Mouse (Mus musculus) intestine, postnatal 0 days (tissue): Measurements from ENCODE around the gene Fads3. TPM values are rescaled to one million over a fixed set of nuclear protein-coding genes. Genes with fewer than 3 reads are reported as not detected.

Experiments used
- ATAC-seq: fragments of 200-750 bp; cut with Nextera tagmentation; 2 replicates; pipeline ENCODE4 v1.8.0; 2017; ENCODE audit warnings: mild to moderate bottlenecking, moderate TSS enrichment, moderate library complexity
- H3K27ac ChIP-seq: fragments of 300-500 bp; sonication (generic); 2 replicates; pipeline ENCODE4 v1.5.1; 2014; ENCODE audit warnings: mild to moderate bottlenecking, low read depth, low read length, moderate library complexity
- H3K27me3 ChIP-seq: fragments of 300-500 bp; sonication (generic); replicated peaks from 2 replicates; pipeline ENCODE4 v1.6.1; 2014; ENCODE audit warnings: low read length, mixed read lengths; ENCODE audit not compliant: control insufficient read depth, insufficient read depth
- H3K36me3 ChIP-seq: fragments of 300-500 bp; sonication (generic); 2 replicates; pipeline ENCODE4 v1.6.1; 2014; ENCODE audit warnings: mild to moderate bottlenecking, moderate library complexity; ENCODE audit not compliant: control insufficient read depth, insufficient read depth
- H3K4me1 ChIP-seq: fragments of 300-500 bp; sonication (generic); replicated peaks from 2 replicates; pipeline ENCODE4 v1.6.1; 2014; ENCODE audit warnings: antibody characterized with exemption, low read length, mixed read lengths; ENCODE audit not compliant: control insufficient read depth, insufficient read depth
- H3K4me2 ChIP-seq: fragments of 300-500 bp; sonication (generic); replicated peaks from 2 replicates; pipeline ENCODE4 v1.6.1; 2014; ENCODE audit warnings: low read depth, mild to moderate bottlenecking, moderate library complexity
- H3K4me3 ChIP-seq: fragments of 300-500 bp; sonication (generic); 2 replicates; pipeline ENCODE4 v1.5.1; 2014; ENCODE audit warnings: low read depth, low read length
- H3K9ac ChIP-seq: fragments of 300-500 bp; sonication (generic); 2 replicates; pipeline ENCODE4 v1.6.1; 2014; ENCODE audit warnings: mild to moderate bottlenecking, low read depth, low read length
- H3K9me3 ChIP-seq: fragments of 300-500 bp; sonication (generic); 2 replicates; pipeline ENCODE4 v1.6.1; 2016; ENCODE audit warnings: mixed run types; ENCODE audit not compliant: control insufficient read depth
- CTCF ChIP-seq: sonication (generic); IDR thresholded peaks from 2 replicates; pipeline ENCODE4 v1.5.1; 2016; ENCODE audit warnings: low read depth, mild to moderate bottlenecking, control low read depth, antibody characterized with exemption, moderate library complexity
- WGBS: fragments of 180-500 bp; shearing (Covaris S2); extraction: QIAGEN DNeasy Blood & Tissue Kit; methylation state at CpG from one replicate; pipeline ENCODE4 v1.1.7; 2014; 5-methylcytosine and 5-hydroxymethylcytosine counted together
- polyA plus RNA-seq: library from polyadenylated mRNA; unstranded; fragments of >200 nt; fragmentation: Nextera tagmentation; extraction: Ambion mirVana; gene quantifications from 2 replicates; pipeline ENCODE4 v1.2.1, GENCODE M21; 2015

Gene Fads3
- polyA plus RNA-seq, 1 experiment from 2014 or later = 4.7 TPM

GRCm38 (mm10) chr19:10105034-10105493 is 63.7 kb downstream of the Fads3 start:
- no peak overlapping the region for H3K27ac ChIP-seq
- 78% methylated on average over 10 of the region's 10 CpGs for WGBS
- H3K4me2 ChIP-seq = no peak overlapping the region
- no peaks in the 10 kb centered on the region for H3K9me3 ChIP-seq
- no peak for ATAC-seq
- no peak for TF ChIP-seq CTCF
- H3K9ac ChIP-seq = no peak overlapping the region
- no peaks in the 10 kb centered on the region for H3K4me1 ChIP-seq
- no peak overlapping the region for H3K4me3 ChIP-seq
- no peaks in the 10 kb centered on the region for H3K36me3 ChIP-seq
- no peaks in the 10 kb centered on the region for H3K27me3 ChIP-seq

- H3K27me3 ChIP-seq = no peaks in the 10 kb centered on the region
- no peak for ATAC-seq
- H3K4me2 ChIP-seq = no peak overlapping the region
- H3K4me1 ChIP-seq = no peaks in the 10 kb centered on the region
- no peak overlapping the region for H3K4me3 ChIP-seq
- H3K27ac ChIP-seq = no peak overlapping the region
- no peaks in the 10 kb centered on the region for H3K9me3 ChIP-seq
- H3K36me3 ChIP-seq = no peaks in the 10 kb centered on the region
- WGBS = 95% methylated on average over 2 of the region's 2 CpGs
- no peak overlapping the region for H3K9ac ChIP-seq
- no peak for TF ChIP-seq CTCF
Observed at GRCm38 (mm10) chr19:10106634-10107033, 65.3 kb downstream of the Fads3 start.

DNA sequence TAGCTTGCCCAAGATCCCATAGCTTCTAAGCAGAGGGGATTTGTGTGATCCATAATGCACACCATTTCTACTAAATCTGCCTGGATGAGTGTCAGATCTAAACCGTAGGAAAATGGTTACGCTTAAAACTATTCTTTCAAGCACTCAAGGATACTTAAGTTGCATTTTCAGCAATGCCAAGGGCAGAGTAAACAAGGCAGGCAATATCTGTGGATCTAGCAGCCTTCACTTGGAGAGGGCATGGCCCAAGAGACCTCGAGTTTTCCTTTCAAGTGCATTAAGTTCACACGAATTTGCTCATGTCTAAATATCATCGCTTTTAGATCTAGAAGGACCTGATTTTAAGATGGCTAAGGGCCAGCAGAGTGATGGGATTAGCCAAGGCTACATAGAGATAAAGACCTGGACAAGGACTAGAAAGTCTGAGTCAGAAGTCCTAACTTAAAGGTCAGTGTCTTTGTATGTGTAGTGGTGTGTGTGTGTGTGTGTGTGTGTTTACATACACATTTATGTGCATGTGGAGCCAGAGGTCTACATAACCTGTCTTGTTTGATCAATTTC is 65.8 kb downstream of the Fads3 start:
- Histone ChIP-seq H3K9me3 (no peaks in the 10 kb centered on the region), H3K4me1 (no peaks in the 10 kb centered on the region), H3K27me3 (no peaks in the 10 kb centered on the region), H3K27ac (no peak overlapping the region), H3K4me2 (no peak overlapping the region), H3K9ac (no peak overlapping the region), H3K36me3 (no peaks in the 10 kb centered on the region), H3K4me3 (no peak overlapping the region)
- no peak for TF ChIP-seq CTCF
- no peak for ATAC-seq
- WGBS = 85% methylated on average over 5 of the region's 5 CpGs

- ATAC-seq = no peak
- Histone ChIP-seq H3K4me3 (no peak overlapping the region), H3K9me3 (no peaks in the 10 kb centered on the region), H3K4me1 (no peaks in the 10 kb centered on the region), H3K4me2 (no peak overlapping the region), H3K9ac (no peak overlapping the region), H3K27me3 (no peaks in the 10 kb centered on the region), H3K36me3 (no peaks in the 10 kb centered on the region), H3K27ac (no peak overlapping the region)
- no peak for TF ChIP-seq CTCF
- 93% methylated on average over 1 of the region's 1 CpGs for WGBS
Observed at GRCm38 (mm10) chr19:10108129-10108528, 66.8 kb downstream of the Fads3 start.

- Histone ChIP-seq H3K4me1 (no peaks in the 10 kb centered on the region), H3K36me3 (no peaks in the 10 kb centered on the region), H3K9ac (no peak overlapping the region), H3K27ac (no peak overlapping the region), H3K9me3 (no peaks in the 10 kb centered on the region), H3K27me3 (no peaks in the 10 kb centered on the region), H3K4me2 (no peak overlapping the region), H3K4me3 (no peak overlapping the region)
- ATAC-seq = no peak
- TF ChIP-seq CTCF = no peak
- WGBS = 88% methylated on average over 2 of the region's 2 CpGs
Observed at GRCm38 (mm10) chr19:10108666-10109065, 67.3 kb downstream of the Fads3 start.

Other genes starting within 250 kb of the Fads3 start
- not detected in 2 replicates for gene Scgb2a2, start 194.0 kb upstream of the Fads3 start, polyA plus RNA-seq
- gene Incenp, start 142.0 kb upstream of the Fads3 start, polyA plus RNA-seq = 22.9 and 24.3 TPM in 2 replicates
- gene Fth1, start 61.0 kb upstream of the Fads3 start, polyA plus RNA-seq = 6,780 and 7,050 TPM in 2 replicates
- 0.61 and 0.89 TPM in 2 replicates for gene Best1, start 39.9 kb upstream of the Fads3 start, polyA plus RNA-seq
- 63.6 and 65.8 TPM in 2 replicates for gene Rab3il1, start 39.9 kb upstream of the Fads3 start, polyA plus RNA-seq
- 46.8 and 54.2 TPM in 2 replicates for gene Fads2, start 60.2 kb downstream of the Fads3 start, polyA plus RNA-seq
- 26.9 and 29.8 TPM in 2 replicates for gene Fads1, start 141.3 kb downstream of the Fads3 start, polyA plus RNA-seq
- 339 and 369 TPM in 2 replicates for gene Tmem258, start 162.4 kb downstream of the Fads3 start, polyA plus RNA-seq
- gene Fen1, start 162.6 kb downstream of the Fads3 start, polyA plus RNA-seq = 30.4 and 33.0 TPM in 2 replicates
- gene Myrf, start 199.2 kb downstream of the Fads3 start, polyA plus RNA-seq = 4.1 and 4.5 TPM in 2 replicates